In genomic region chr3:88042661-88043421, GRCm38 (mm10) we compare ENCODE assay signal across 8 mouse cellular contexts. TPM values are rescaled to one million over a fixed set of nuclear protein-coding genes. Genes with fewer than 3 reads are reported as not detected.
DNase-seq lines count a peak whose midpoint lies in the region; ATAC-seq and TF ChIP-seq lines count a peak whose summit lies in the region.

TSS of gene Gpatch4 (plus strand) at chr3:88043108.

- H3K36me3 ChIP-seq in embryonic facial prominence, embryonic 13.5 days, result 0 out of 2 replicates have a peak, but pooled peaks cover 8% of the 10 kb centered on the region
- H3K36me3 ChIP-seq in kidney, adult 2 months (ENCODE audit: control insufficient read depth, insufficient read depth, low read length), result no peaks in the 10 kb centered on the region
- peaks cover 3% of the 10 kb centered on the region; the same call in 1 of the 2 replicates for H3K36me3 ChIP-seq in limb, embryonic 12.5 days
- H3K36me3 ChIP-seq in midbrain, embryonic 15.5 days (replicated peaks), result no peaks in the 10 kb centered on the region
- H3K36me3 ChIP-seq in spleen, adult 2 months (ENCODE audit: control insufficient read depth, insufficient read depth, low read length), result no peaks in the 10 kb centered on the region

- peak; percentile 72; the same call in 1 of the 2 replicates for ATAC-seq in embryonic facial prominence, embryonic 13.5 days (ENCODE audit: insufficient number of reproducible peaks, insufficient read depth, low FRiP score, low TSS enrichment, low read depth)
- ATAC-seq in limb, embryonic 12.5 days (ENCODE audit: insufficient number of reproducible peaks, insufficient read depth, low FRiP score, low TSS enrichment, low read depth), result peak; percentile 78
- peak; percentile 96 for ATAC-seq in midbrain, embryonic 15.5 days (replicated peaks)

- peak within 1 kb of the TSS; percentile 77 for H3K4me2 ChIP-seq in embryonic facial prominence, embryonic 13.5 days
- peak within 1 kb of the TSS; percentile 79 for H3K4me2 ChIP-seq in limb, embryonic 12.5 days
- peak within 1 kb of the TSS; percentile 69 for H3K4me2 ChIP-seq in midbrain, embryonic 15.5 days

- peak within 1 kb of the TSS; percentile 74 for H3K9ac ChIP-seq in embryonic facial prominence, embryonic 13.5 days
- H3K9ac ChIP-seq in limb, embryonic 12.5 days (replicated peaks), result peak within 1 kb of the TSS; percentile 63
- H3K9ac ChIP-seq in midbrain, embryonic 15.5 days, result peak within 1 kb of the TSS; percentile 42

- peaks cover 29% of the 10 kb centered on the region for H3K27me3 ChIP-seq in embryonic facial prominence, embryonic 13.5 days
- H3K27me3 ChIP-seq in kidney, adult 2 months (replicated peaks; ENCODE audit: control insufficient read depth, insufficient read depth, low read length), result no peaks in the 10 kb centered on the region
- peaks cover 26% of the 10 kb centered on the region for H3K27me3 ChIP-seq in limb, embryonic 12.5 days
- peaks cover 13% of the 10 kb centered on the region for H3K27me3 ChIP-seq in midbrain, embryonic 15.5 days (replicated peaks)
- no peaks in the 10 kb centered on the region for H3K27me3 ChIP-seq in spleen, adult 2 months (ENCODE audit: control insufficient read depth, insufficient read depth, low read length)

- H3K9me3 ChIP-seq in embryonic facial prominence, embryonic 13.5 days, result no peaks in the 10 kb centered on the region
- no peaks in the 10 kb centered on the region for H3K9me3 ChIP-seq in limb, embryonic 12.5 days
- no peaks in the 10 kb centered on the region for H3K9me3 ChIP-seq in midbrain, embryonic 15.5 days

- peak within 1 kb of the TSS; percentile 44 for H3K27ac ChIP-seq in embryonic facial prominence, embryonic 13.5 days
- peak within 1 kb of the TSS; percentile 57; the same call in 1 of the 2 replicates for H3K27ac ChIP-seq in kidney, adult 2 months (ENCODE audit: insufficient read depth, low read depth, low read length)
- H3K27ac ChIP-seq in limb, embryonic 12.5 days, result 0 out of 2 replicates have a peak within 1 kb of the TSS, but pooled peaks have one; percentile 4
- peak within 1 kb of the TSS; percentile 51 for H3K27ac ChIP-seq in midbrain, embryonic 15.5 days
- peak within 1 kb of the TSS; percentile 26; the same call in 1 of the 2 replicates for H3K27ac ChIP-seq in spleen, adult 2 months (ENCODE audit: insufficient read depth, low read length)

- 10% methylated on average over 36 of the region's 36 CpGs for WGBS in embryonic facial prominence, embryonic 13.5 days
- WGBS in kidney, adult 2 months, result 9% methylated on average over 36 of the region's 36 CpGs
- WGBS in limb, embryonic 12.5 days, result 10% methylated on average over 36 of the region's 36 CpGs
- 9% methylated on average over 36 of the region's 36 CpGs for WGBS in midbrain, embryonic 15.5 days
- 12% methylated on average over 36 of the region's 36 CpGs for WGBS in spleen, adult 2 months

- TF ChIP-seq CTCF in kidney, adult 2 months (conservative IDR thresholded peaks at IDR 0.05; ENCODE audit: insufficient read depth, insufficient read length, low read depth, low read length), result no peak
- TF ChIP-seq CTCF in spleen, adult 2 months (IDR thresholded peaks at IDR 0.05; ENCODE audit: extremely low read depth, insufficient read depth, insufficient read length, insufficient replicate concordance), result no peak

- peaks cover 5% of the 10 kb centered on the region for H3K4me1 ChIP-seq in embryonic facial prominence, embryonic 13.5 days
- no peaks in the 10 kb centered on the region for H3K4me1 ChIP-seq in kidney, adult 2 months (ENCODE audit: control insufficient read depth, insufficient read depth, low read length)
- H3K4me1 ChIP-seq in limb, embryonic 12.5 days (replicated peaks), result peaks cover 6% of the 10 kb centered on the region; the same call in 1 of the 2 replicates
- H3K4me1 ChIP-seq in midbrain, embryonic 15.5 days, result peaks cover 15% of the 10 kb centered on the region
- no peaks in the 10 kb centered on the region for H3K4me1 ChIP-seq in spleen, adult 2 months (ENCODE audit: control insufficient read depth, insufficient read depth, insufficient read length)

- DNase-seq in 3T3-L1 (ENCODE audit: low read depth, low spot score), result peak; percentile 98
- peak; percentile 85 to 91 for DNase-seq in adrenal gland, postnatal 36 days
- peak; percentile 95 to 96 for DNase-seq in heart, adult 18-20 months
- peak; percentile 97 for DNase-seq in kidney, adult 2 months
- peak; percentile 77 to 90 for DNase-seq in spleen, adult 2 months (ENCODE audit: low read depth in 1 of 2, low spot score in 2 of 2)

- TF ChIP-seq POLR2A in kidney, adult 2 months (IDR thresholded peaks at IDR 0.05; ENCODE audit: low read depth, low read length), result no peak
- TF ChIP-seq POLR2A in spleen, adult 2 months (IDR thresholded peaks at IDR 0.05; ENCODE audit: low read depth, low read length), result peak; percentile 37; the same call in 1 of the 2 replicates

- peak within 1 kb of the TSS; percentile 89 for H3K4me3 ChIP-seq in embryonic facial prominence, embryonic 13.5 days
- peak within 1 kb of the TSS; percentile 57 for H3K4me3 ChIP-seq in kidney, adult 2 months (ENCODE audit: insufficient read depth, low read depth, low read length)
- peak within 1 kb of the TSS; percentile 80 for H3K4me3 ChIP-seq in limb, embryonic 12.5 days (replicated peaks)
- H3K4me3 ChIP-seq in midbrain, embryonic 15.5 days, result peak within 1 kb of the TSS; percentile 69
- peak within 1 kb of the TSS; percentile 91 for H3K4me3 ChIP-seq in spleen, adult 2 months (ENCODE audit: extremely low read depth, insufficient read depth, insufficient read length)

RNA-seq across cellular contexts. Expression of gene Gpatch4, which starts in this region (rescaled TPM):
- 10 to 100 TPM; 12.9 to 20.4 TPM for total RNA-seq in adrenal gland, postnatal 36 days (2021)
- 34.0 and 38.5 TPM in 2 replicates for polyA plus RNA-seq in embryonic facial prominence, embryonic 13.5 days (2015; fragmentation: Nextera tagmentation; extraction: Ambion mirVana)
- total RNA-seq in heart, adult 18-20 months (2021), result 10 to 100 TPM; 10.9 to 12.3 TPM
- polyA plus RNA-seq in kidney, adult 2 months (2012; rRNA removed), result 5.1 and 7.4 TPM in 2 replicates
- 30.8 and 31.1 TPM in 2 replicates for polyA plus RNA-seq in limb, embryonic 12.5 days (2016; fragmentation: Nextera tagmentation; extraction: Ambion mirVana)
- polyA plus RNA-seq in midbrain, embryonic 15.5 days (2015; fragmentation: Nextera tagmentation; extraction: Ambion mirVana), result 32.0 and 35.3 TPM in 2 replicates
- polyA plus RNA-seq in spleen, adult 2 months (2012; rRNA removed), result 5.0 and 5.2 TPM in 2 replicates

Comparison
In these comparisons a context has a peak if more than half of its experiments do, and no peak if none do; other contexts are left out.
1. Peak in every context shown above with its lines: DNase-seq, ATAC-seq, H3K4me3 ChIP-seq and H3K27ac ChIP-seq.
2. H3K27ac ChIP-seq: peak in every context shown above with its lines; median percentile 57 in kidney, adult 2 months; 51 in midbrain, embryonic 15.5 days; 44 in embryonic facial prominence, embryonic 13.5 days; 26 in spleen, adult 2 months; 4 in limb, embryonic 12.5 days.